Mouse (Mus musculus) left cerebral cortex, adult 9 months (tissue): ENCODE measurements around the gene Gbgt1.

ENCODE experiments used
- DNase-seq, 2 experiments: peaks; one replicate each; pipeline ENCODE4 v3.0.0; 2022; ENCODE audit warnings: low spot score in 2 of 2

The Gbgt1 gene

GRCm38 (mm10) chr2:28552301-28552700 is 55.6 kb downstream of the Gbgt1 start:
- DNase-seq = no peak
